Mouse (Mus musculus) adrenal gland, postnatal 4 days (tissue): Measurements from ENCODE around the gene Ttc7b. TPM values are rescaled to one million over a fixed set of nuclear protein-coding genes. Genes with fewer than 3 reads are reported as not detected.

Experiments used
- DNase-seq, 2 experiments: peaks; one replicate each; pipeline ENCODE4 v3.0.0; 2021 to 2022; ENCODE audit warnings: low spot score in 2 of 2, mixed read lengths in 2 of 2
- total RNA-seq, 2 experiments: library from RNA; stranded (reverse); gene quantifications; 2 replicates each; pipeline ENCODE4 v1.2.3; 2021

Ttc7b gene
- total RNA-seq, 2 experiments from 2014 or later, result 77.2 to 81.2 TPM

DNA sequence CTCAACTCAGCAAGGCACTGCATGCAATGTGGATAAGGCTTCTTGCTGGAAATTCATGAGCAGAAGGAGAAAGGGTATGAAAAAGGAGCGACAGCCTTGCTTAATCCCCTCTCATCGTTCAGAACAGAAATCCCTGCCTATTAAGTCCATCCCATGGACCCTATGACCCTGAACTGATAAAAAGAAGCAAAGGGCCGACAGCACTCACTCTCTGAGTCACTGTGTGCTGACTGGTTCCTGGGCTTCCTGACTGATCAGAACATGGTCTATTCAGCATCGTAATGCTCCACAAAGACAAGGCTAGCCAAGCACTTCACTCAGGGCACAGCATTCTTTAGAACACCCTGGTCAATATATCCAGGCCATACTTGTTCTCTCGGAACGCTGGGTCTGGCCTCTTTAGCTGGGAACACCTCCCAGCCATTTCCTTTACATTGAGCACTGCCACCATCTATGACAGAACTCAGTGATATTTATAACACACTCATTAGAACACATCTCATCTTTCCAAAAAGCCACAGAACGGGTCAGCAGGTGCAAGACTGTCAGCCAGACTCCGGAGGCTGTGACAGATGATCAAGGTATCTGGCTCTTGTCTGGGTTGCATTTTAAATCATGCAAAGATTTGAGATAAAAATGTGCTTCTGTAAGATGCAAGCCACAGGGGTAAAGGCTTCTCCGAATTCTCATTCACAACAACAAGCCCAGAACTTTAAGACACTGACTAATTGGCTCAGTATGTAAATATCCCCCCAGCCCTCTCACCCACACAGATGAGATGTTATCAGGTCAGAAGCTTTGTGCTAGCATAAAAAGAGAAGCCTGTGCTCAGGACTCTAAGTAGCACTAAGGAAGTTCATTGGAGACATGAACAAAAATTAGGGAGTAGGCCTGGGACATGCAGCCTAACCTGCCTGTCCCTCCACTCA, 100.4 kb downstream of the Ttc7b start:
- no peak for DNase-seq

- DNase-seq, result no peak
Measured at GRCm38 (mm10) chr12:100415802-100416201, 104.8 kb downstream of the Ttc7b start.

- no peak for DNase-seq
Measured at GRCm38 (mm10) chr12:100414717-100415398, 105.8 kb downstream of the Ttc7b start.

DNA sequence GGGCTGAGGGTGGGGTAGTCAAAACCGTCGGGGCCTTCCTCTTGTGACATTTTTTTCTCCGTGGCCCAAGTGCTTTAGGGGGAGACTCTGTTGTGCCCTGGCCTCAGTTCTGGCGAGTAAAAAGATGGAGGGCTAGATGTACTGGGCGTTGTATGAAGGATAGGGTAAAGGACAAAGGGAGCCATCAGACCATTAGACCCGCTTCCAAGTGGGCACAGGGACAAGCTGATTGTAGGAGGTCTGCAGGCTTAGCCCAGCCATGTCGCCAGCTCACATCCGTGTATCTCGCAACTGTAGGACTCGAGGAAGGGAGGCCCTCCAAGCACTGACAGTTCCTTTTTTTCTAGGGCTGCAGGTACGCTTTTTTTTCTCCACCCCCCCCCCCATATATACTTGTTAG, 111.9 kb downstream of the Ttc7b start:
- DNase-seq, result no peak

- DNase-seq, result no peak
Measured at GRCm38 (mm10) chr12:100408143-100408542, 112.5 kb downstream of the Ttc7b start.

GRCm38 (mm10) chr12:100407371-100407770, 113.3 kb downstream of the Ttc7b start:
- no peak for DNase-seq

DNA sequence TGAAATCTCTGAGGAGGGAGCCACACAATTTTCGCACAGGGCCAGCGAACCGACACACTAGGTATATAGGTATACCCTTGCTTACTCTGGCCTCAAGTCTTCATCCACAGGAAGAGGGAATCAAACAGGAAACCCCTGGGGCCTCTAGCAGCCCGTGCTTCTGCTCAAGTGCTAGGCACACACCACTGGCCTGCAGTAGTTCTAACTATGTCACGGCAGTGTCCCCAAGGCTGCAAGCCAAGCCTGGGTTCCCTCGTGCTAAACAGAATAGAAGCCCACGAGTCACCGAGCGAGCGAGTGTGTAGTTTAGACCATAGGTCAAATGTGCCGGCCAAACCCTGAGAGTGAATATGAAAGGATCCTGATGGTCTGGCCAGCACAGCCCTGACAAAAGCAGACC, 114.5 kb downstream of the Ttc7b start:
- DNase-seq, result no peak

DNA sequence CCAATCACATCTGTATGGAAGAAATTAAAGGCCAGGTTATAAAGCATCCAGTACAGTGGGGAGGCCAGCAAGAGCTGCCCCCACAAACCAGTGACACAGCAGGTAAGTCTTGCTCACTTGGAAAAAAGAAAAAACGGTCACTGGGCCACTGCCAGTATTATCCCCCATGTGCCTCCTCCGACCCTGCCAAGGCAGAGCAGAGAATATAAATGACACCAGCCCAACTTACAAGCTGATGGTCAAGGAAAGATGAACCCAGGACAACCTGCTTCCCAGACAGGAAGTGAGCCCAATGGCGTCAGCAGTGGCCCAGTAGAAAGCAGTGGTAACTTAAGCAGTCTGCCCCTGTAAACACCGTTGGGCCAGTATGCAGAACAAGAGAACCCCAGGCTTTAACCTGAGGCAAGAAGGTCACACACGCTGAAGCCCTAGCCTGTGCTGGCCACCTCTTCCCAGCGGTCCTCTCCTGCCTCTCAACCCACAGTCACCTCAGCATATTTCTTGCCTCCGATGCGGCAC, 115.1 kb downstream of the Ttc7b start:
- no peak for DNase-seq

- no peak for DNase-seq
Measured at GRCm38 (mm10) chr12:100404430-100404829, 116.2 kb downstream of the Ttc7b start.

DNA sequence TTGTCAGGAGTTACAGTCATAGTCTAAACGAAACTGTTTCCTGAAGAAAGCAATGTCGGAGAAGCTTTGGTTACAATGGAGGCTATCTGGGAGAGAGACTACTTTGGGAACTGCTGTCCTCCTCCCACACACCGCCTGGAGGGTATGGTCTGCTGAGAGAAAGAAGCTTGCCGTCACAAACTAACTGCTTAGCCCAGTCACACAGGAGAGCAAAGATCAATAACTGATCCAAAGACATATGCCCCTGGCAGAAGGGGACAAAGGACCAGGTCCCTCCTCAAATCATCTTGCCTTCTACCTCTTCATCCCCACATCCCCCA, 117.7 kb downstream of the Ttc7b start:
- DNase-seq, result no peak

DNA sequence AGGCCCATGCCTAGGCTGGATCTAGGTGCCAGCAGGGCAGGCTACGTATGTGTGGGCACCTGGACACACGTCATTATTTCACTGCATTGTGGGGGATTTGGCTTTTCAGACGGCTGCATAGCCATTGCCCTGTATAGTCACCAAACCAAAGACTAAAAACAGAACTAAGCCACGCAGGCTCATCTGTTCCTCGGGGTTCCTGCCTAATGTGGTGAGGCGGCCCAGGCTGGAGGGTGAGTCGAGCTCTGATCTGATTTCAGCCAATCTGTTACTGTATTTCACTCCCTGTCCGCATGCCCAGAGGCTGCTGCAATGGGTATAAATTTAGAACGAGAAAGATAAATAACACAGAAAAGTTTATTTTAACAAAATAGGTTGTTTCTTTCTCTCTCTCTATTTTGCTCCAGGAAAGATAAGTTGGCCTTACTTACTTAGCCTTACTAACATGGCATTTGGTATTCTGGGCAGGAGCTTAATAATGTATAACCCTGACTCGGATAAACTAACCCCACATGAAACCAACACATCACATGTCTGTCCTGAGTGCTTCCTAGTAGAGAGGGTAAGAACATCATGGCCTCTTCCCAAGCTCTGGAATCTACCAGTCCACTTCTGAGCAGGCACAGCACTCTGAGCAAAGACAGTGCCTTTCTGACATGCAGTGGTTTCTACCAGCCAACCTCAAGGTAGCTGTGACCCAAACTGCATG, 118.2 kb downstream of the Ttc7b start:
- no peak for DNase-seq

GRCm38 (mm10) chr12:100400119-100400518, 120.5 kb downstream of the Ttc7b start:
- no peak for DNase-seq

DNA sequence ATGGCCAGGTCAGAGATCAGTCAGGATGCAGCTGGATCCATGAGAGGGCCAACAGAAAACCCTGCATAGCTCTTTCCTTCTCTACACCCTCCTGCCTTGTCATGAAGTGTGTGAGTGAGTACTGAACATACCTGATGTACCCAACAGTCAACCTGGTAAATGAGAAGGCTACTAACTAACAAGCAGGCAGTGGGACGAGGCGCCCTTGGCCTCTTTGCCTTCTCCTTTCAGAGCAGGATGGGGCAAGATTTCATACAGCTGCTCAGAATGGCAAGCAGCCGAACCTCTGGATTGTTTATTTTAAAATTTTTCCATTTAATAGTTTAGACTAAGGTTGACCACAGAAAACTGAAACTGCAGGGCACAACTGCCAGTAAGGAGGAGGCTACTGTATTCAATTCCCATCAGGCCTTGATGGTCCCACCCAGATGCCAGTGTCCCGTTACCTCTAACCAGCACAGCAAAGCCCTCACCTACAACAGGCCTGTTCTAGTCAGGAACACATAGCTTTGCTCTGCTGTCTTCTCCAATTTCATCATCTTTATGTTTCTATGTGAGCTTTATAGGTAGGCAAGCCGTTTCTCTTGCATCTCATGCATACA, 121.4 kb downstream of the Ttc7b start:
- DNase-seq, result no peak

GRCm38 (mm10) chr12:100398268-100398943, 122.2 kb downstream of the Ttc7b start:
- DNase-seq, result no peak

DNA sequence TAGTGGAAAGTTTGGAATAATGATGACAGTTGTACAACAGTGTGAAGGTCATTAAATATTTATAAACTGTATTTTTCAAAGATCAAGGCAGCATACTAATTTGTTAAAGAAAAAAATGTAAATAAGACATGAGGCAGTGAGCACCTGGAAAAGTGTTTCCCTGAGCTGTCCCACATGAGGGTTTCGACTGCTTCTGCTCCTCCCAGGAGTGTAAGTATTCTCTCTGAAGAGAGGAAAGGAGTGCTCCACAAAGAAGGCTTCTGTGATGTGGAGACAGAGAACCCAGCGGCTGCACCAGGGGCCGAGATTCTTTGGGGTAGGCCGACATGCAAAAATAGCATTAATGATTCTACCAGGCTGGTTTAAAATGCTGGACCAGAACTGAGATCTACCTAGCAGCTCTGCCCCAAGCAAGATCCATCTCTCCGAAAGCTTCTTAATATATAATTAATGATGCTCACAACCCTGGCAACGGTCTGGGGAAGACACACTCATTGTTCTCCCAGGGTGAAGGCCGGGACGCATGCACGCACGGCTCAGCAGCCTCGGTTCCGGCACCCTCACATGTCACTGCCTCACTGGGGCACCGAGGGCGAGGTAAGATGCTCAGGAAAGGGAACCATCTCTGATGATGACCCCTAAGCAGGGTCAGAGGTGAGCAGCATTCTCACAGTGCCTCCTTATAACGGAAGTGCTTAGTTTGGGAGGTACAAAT, 123.0 kb downstream of the Ttc7b start:
- no peak for DNase-seq

DNA sequence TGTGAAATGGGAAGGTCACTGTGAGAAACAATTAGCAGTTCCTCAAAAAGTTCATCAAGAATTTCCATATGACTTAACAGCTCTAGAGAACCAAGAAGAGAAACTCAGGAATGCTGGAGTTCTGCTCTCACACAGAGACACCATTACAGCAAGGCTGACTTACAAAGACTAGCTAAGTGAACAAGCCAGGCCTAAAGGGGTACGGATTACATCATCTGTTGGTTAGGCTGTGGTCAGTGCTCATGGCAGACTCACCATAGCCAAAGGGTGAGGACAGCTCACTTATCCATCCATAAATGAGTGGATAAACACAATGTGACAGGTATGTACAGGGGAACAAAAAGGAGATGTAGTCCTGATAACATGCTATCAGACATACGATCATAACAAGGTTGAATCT, 123.8 kb downstream of the Ttc7b start:
- no peak for DNase-seq

DNA sequence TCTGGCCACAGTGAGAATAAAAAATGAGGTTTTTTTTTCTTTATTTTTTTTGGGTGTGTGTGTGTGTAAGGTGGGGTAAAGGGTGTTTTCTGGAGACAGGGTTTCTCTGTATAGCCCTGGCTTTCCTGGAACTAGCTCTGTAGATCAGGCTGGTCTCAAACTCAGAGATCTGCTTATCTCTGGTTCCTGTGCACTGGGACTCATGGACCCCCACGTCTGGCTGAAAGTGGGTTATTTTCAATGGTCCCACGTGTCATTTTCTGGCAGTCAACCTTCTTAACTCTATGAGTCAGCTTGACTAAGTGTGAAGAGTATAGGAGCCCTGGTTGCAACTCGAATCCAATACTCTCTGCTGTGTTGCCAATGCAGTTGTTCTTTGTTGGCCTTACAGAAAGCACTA, 127.1 kb downstream of the Ttc7b start:
- no peak for DNase-seq

GRCm38 (mm10) chr12:100393109-100393508, 127.5 kb downstream of the Ttc7b start:
- no peak for DNase-seq

- DNase-seq, result no peak
Measured at GRCm38 (mm10) chr12:100392466-100392865, 128.2 kb downstream of the Ttc7b start.

DNA sequence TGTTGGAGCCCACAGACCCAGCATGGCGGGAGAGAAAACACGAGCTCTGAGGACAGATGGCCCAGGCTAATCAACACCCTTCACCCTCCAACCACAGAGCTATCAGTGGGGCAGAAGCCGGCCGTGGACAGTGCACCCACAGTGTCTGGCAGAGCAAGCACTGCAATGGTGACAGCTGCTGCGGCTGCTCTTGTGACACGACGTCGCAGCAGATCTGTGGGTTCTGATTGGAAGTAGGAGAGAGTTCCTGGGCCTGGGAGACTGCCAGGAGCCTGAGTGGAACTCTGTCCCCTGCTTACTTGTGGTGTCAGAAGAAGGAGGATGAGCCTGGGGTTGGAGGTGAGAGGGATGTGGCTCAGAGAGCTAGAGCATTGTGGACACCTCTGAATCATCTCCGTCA, 128.7 kb downstream of the Ttc7b start:
- no peak for DNase-seq
